Mouse (Mus musculus) liver, embryonic 14.5 days (tissue): Measurements from ENCODE around the gene Celf2.

Experiments used
- CTCF ChIP-seq: IDR thresholded peaks from 2 replicates; pipeline ENCODE4 v1.5.1; 2016; ENCODE audit warnings: antibody characterized with exemption, low read depth, control low read depth
- EP300 ChIP-seq: IDR thresholded peaks from 2 replicates; pipeline ENCODE4 v1.6.1; 2016; ENCODE audit warnings: antibody characterized with exemption, low read depth

DNA sequence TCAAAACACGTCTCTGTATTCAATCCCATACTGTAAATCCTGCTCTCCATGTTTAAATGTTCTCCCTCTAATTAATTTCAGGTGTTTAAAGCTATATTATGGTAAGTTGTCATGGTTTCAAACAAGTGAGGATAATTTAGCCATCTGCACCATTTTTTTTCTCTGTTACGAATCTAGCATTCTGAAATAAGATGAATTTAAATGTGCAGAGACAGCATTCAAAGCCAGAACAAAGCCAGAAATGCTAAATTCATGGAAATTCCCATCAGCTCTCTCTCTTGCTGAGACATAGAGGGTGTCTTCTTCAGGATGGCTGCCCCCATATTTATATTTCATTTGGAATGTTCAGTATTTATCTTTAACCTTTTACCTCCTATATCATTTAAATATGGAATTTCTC, 174.5 kb downstream of the Celf2 start:
- TF ChIP-seq EP300 (no peak), CTCF (no peak)
